Mouse (Mus musculus) cerebellum, adult 2 months (tissue): ENCODE data around the gene Enpp3. TPM values are rescaled to one million over a fixed set of nuclear protein-coding genes. Genes with fewer than 3 reads are reported as not detected.

Source experiments
- DNase-seq, 2 experiments: peaks; one replicate each; pipeline ENCODE4 v3.0.0; 2021
- H3K27ac ChIP-seq: fragments of 200-500 bp; 2 replicates; pipeline ENCODE4 v1.5.1; 2012; ENCODE audit warnings: low read length, control low read depth, inconsistent platforms; ENCODE audit not compliant: insufficient read depth
- H3K27me3 ChIP-seq: fragments of 200-500 bp; 2 replicates; pipeline ENCODE4 v1.6.1; 2012; ENCODE audit warnings: inconsistent platforms, mild to moderate bottlenecking, low read length, moderate library complexity; ENCODE audit not compliant: control insufficient read depth, insufficient read depth
- H3K4me1 ChIP-seq: fragments of 200-500 bp; 2 replicates; pipeline ENCODE4 v1.6.1; 2011; ENCODE audit warnings: low read length; ENCODE audit not compliant: control insufficient read depth, insufficient read depth
- H3K4me3 ChIP-seq: fragments of 200-500 bp; replicated peaks from 2 replicates; pipeline ENCODE3; 2011; ENCODE audit warnings: mild to moderate bottlenecking, low read depth, low read length, control low read depth; ENCODE audit not compliant: insufficient read depth
- CTCF ChIP-seq: fragments of 200-500 bp; IDR thresholded peaks from 2 replicates; pipeline ENCODE4 v1.5.1; 2011; ENCODE audit warnings: low read depth, mild to moderate bottlenecking, control low read depth, low read length, moderate library complexity, borderline replicate concordance; ENCODE audit not compliant: insufficient read depth
- POLR2A ChIP-seq: fragments of 200-500 bp; IDR thresholded peaks from 2 replicates; pipeline ENCODE4 v1.6.1; 2011; ENCODE audit warnings: low read length, control low read depth, borderline replicate concordance; ENCODE audit not compliant: insufficient read depth
- WGBS: fragments of 180-500 bp; shearing (Covaris S2); methylation state at CpG from one replicate; pipeline ENCODE4 v1.1.7; 2018; 5-methylcytosine and 5-hydroxymethylcytosine counted together
- polyA plus RNA-seq: library from polyadenylated mRNA; depleted of rRNA; stranded (reverse); fragments of >200 nt; gene quantifications from 2 replicates; pipeline ENCODE4 v1.2.3, GENCODE M21; 2012

Gene Enpp3
- polyA plus RNA-seq, 1 experiment = 1.4 TPM

DNA sequence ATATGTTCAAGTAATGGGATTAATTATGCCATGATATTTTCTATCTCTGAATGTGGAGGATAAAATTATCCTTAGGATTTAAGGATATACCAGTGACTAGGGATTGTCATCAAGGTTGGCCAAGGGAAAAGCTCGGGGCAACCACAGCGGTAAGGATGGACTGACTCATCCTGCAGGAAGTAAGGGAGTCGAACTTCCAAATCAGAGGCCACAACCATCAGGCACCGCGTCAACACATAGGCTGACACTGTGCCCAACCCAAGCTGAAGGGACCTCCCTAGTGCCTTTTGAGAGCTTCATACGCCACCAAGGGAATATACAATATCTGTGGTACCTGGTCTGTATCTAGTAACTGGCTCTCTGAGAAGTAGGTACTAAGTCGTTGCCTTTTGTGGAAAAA, 73.1 kb downstream of the Enpp3 start:
- H3K4me1 ChIP-seq = no peaks in the 10 kb centered on the region
- H3K27ac ChIP-seq = no peak overlapping the region
- no peak for TF ChIP-seq POLR2A
- no peak for TF ChIP-seq CTCF
- H3K4me3 ChIP-seq = no peak overlapping the region
- H3K27me3 ChIP-seq = no peaks in the 10 kb centered on the region
- no peak for DNase-seq
- 91% methylated on average over 7 of the region's 7 CpGs for WGBS

DNA sequence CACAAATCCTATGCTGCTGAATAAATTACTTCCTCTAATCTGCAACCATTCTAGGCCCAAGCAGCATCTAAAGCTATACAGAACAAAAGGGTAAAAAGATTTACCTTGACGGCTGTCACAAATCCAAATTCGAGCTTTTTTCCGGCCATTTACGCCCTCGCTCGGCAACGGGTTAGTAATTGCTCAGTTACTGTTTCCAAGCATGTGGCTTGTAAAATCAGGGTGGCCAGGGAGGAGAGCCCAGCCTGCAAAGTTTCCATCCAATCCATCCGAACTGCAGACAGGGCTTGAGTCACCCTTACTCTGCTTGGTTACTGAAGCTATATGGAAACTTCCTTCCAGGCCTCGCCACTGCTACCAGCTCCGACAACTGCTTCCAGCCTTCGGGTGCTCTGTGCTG, 74.9 kb downstream of the Enpp3 start:
- WGBS = 48% methylated on average over 11 of the region's 11 CpGs
- Histone ChIP-seq H3K4me3 (no peak overlapping the region), H3K27ac (no peak overlapping the region), H3K4me1 (no peaks in the 10 kb centered on the region), H3K27me3 (no peaks in the 10 kb centered on the region)
- no peak for TF ChIP-seq CTCF
- TF ChIP-seq POLR2A = no peak
- DNase-seq = no peak

DNA sequence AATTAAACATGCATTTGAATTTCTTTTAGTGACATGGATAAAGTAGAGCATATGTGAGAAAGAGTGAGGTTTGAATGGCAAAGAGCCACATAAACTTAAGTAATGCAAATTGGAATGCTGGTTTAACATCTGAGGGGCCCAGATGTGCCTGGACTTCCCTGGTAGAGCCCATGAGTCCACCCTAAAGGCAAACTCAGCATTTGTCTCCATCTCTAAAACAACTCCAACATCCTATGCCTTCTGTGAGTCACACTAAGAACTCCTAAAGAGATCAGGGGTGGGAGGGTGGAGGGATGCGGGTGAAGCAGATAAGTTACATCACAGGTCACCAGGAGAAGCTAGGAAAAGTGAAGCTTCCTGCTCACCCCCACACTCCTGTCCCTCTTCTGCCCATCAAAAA, 76.6 kb downstream of the Enpp3 start:
- WGBS = 96% methylated on average over 1 of the region's 1 CpGs
- no peak overlapping the region for H3K27ac ChIP-seq
- TF ChIP-seq CTCF (no peak), POLR2A (no peak)

DNA sequence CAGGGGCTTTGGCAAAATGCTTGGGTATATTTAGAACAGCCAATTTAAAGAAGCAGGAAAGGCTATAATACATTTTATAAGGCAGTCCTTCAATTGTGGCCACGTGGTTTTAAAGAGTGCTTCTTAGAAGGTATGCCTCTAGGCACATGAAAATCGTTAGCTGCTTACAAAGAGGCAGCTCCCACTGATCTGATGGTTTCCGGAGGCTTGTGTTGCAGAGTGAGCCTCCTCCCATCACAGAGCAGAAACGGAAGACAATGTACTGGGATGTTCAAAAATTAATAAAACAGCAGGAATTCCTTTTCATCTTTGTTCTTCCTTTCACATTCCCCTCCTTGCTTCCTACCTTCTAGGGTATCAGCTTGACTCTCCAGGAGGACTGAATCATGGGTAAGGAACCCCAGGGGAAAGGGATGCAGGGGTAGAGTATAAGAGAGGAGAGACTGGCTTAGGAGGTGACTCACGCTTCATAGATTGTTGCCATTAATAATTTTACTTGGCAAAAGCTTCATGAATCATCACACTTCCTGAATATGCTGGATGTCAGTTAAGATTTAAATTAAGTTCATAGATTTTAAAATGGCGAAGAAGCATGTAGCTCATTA, 77.4 kb downstream of the Enpp3 start:
- Histone ChIP-seq H3K27me3 (no peaks in the 10 kb centered on the region), H3K27ac (no peak overlapping the region), H3K4me1 (no peaks in the 10 kb centered on the region), H3K4me3 (no peak overlapping the region)
- no peak for TF ChIP-seq POLR2A
- no peak for TF ChIP-seq CTCF
- no peak for DNase-seq
- 36% methylated on average over 6 of the region's 6 CpGs for WGBS

More for the DNA sequence above, 76.6 kb downstream of the Enpp3 start:
- no peak for DNase-seq
- H3K4me3 ChIP-seq = no peak overlapping the region
- no peaks in the 10 kb centered on the region for H3K27me3 ChIP-seq
- no peaks in the 10 kb centered on the region for H3K4me1 ChIP-seq

DNA sequence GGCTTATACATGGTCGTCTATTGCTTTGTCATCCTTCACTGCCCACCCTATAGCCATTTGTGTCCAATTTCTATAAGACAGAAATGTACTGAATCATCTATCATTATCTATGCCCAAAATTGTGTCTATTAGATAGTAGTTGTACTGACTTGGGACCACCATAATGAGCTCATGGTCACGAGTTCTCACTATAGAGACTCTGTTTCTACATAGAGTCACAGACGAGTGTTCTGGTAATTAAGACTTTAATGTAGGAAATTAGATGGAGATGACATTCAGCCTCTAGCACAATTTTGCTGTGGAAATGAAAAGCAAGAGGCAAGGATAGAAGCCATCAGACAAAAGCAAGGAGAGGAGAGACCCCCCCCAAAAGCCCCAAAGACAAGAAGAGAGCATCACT, 78.0 kb downstream of the Enpp3 start:
- WGBS = 69% methylated on average over 3 of the region's 3 CpGs
- Histone ChIP-seq H3K4me3 (no peak overlapping the region), H3K4me1 (no peaks in the 10 kb centered on the region), H3K27ac (no peak overlapping the region), H3K27me3 (no peaks in the 10 kb centered on the region)
- no peak for DNase-seq
- TF ChIP-seq POLR2A = no peak
- no peak for TF ChIP-seq CTCF

DNA sequence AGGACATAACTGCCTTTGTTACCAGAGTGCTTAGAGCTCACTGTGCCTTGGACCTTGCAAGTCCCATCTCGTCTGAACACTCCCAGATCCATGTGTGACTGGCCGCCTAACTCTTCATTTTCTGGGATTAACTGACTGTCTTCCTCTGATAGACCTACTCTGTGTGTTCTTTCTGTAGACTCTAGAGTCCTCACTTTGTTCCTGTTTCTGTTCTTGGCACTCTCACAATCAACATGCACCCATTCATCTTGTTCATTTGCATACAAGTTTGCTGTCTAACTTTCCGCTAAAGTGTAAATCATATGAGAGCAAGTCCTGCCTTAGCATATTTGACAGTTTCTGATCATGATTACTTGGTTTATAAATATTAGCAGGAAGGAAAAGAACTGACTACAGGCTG, 79.4 kb downstream of the Enpp3 start:
- no peak overlapping the region for H3K4me3 ChIP-seq
- H3K27ac ChIP-seq = no peak overlapping the region
- DNase-seq = no peak
- TF ChIP-seq POLR2A = no peak
- TF ChIP-seq CTCF = no peak
- 87% methylated on average over 3 of the region's 3 CpGs for WGBS
- H3K27me3 ChIP-seq = no peaks in the 10 kb centered on the region
- H3K4me1 ChIP-seq = no peaks in the 10 kb centered on the region

DNA sequence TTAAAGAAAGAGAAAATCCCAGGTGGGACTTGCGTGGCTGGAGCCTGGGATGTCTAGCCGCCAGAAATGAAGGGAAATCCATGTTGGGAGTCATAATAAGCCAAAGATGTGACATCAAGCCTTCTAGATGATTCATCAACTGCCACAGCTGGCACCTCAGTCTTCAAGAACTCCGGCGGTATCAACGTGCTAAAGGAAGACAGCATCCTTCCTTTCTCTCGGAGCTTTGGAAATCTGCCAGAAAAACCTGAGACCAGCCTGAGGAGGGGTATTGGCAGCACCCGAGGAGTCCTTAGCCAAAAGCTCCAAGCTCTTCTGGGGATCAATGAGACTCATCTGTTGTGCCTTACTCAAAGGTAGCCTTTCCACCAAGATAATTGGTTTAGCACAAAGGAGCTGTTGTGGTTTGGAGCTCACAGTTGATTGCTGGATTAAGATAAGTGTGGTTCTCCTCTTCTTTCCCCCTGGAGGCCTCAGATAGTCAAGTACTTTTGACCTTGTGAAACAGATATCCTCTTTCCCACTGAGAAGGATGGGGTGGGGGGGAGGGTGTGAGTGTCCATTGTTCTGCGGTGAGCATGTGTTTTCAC, 84.2 kb downstream of the Enpp3 start:
- no peak for TF ChIP-seq CTCF
- DNase-seq = no peak
- 35% methylated on average over 8 of the region's 8 CpGs for WGBS
- Histone ChIP-seq H3K4me3 (no peak overlapping the region), H3K4me1 (no peaks in the 10 kb centered on the region), H3K27me3 (no peaks in the 10 kb centered on the region; the same call in 1 of the 2 replicates), H3K27ac (no peak overlapping the region)

DNA sequence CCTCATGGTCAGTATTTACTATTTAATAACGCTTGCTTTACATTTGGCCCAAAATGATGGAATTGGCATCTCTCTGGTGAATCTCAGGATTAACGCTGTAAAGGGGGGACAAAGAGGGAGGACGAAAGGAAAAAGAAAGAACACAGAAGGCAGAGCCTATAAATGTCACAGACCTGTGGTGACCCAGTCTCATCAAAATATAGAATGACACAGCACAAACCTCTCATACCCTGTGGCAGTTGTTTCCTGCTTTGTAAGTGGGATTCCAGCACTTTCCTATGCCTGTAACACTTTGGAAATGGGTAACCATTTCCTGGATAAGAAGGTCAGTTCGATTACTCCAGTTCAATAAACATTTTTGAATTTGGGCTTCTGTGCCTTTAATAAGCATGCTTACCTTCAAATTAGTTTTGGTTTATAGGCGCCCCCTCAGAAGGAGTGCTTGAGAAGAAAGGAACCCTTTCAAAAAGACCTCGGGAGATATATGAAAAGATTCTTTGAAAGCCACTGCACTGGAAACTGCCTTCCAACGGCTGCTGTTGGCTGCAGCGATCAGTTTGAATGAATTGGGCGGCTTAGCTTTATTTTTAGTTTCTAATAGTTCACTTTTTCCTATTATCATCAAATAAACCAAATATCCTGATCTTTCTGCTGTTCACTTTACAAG, 87.6 kb downstream of the Enpp3 start:
- no peaks in the 10 kb centered on the region for H3K4me1 ChIP-seq
- 31% methylated on average over 9 of the region's 9 CpGs for WGBS
- no peak overlapping the region for H3K27ac ChIP-seq
- TF ChIP-seq CTCF (no peak), POLR2A (no peak)
- no peak overlapping the region for H3K4me3 ChIP-seq
- H3K27me3 ChIP-seq = no peaks in the 10 kb centered on the region; the same call in 1 of the 2 replicates
- no peak for DNase-seq
